Mouse (Mus musculus): ENCODE results near the gene Dstyk.

The Dstyk gene

DNA sequence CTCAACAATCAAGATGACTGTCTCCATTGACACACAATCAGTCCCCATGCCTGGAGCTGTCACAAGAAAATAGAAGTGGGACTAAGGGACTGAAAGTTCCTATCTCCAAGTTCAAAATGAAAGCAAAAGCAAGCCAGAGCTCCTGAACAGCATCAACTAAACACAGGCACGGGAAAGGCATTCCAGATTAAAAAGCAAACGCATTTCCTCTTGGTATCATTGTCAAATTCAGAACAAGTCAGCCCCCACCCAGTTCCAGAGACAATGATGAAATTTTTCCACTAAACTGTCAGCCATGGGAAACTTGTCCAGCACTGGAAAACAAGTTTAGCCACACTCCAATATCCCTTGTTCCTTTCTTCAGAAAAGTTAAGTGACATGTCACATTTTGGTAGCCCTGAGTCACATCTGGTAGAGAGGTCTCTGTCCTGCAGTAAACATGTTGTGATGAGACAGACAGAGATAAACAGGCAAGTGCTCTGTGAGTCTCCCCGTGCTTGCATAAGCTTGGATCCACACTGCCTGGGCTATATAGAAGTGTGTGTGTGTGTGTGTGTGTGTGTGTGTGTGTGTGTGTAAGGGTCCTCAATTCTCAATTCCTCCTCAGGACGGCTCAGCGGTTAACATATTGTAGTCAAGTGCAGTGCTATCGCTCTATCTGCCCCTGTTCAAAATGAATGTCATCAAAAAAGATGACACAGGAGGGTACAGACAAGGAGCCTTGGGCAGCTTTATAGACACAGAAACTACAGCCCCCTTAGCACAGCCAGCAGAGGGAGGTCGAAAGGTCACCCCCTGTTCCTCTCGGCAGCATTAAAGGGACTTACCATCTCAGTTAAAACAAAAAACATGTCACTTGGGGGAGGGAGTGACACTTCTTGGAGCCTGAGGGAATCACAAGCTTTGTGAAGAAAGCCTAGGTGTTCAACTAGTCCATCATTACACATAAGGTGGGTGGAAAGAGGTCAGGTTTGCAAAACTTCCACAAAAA, 28.2 kb upstream of the Dstyk start:
- DNase-seq, result no peak

DNA sequence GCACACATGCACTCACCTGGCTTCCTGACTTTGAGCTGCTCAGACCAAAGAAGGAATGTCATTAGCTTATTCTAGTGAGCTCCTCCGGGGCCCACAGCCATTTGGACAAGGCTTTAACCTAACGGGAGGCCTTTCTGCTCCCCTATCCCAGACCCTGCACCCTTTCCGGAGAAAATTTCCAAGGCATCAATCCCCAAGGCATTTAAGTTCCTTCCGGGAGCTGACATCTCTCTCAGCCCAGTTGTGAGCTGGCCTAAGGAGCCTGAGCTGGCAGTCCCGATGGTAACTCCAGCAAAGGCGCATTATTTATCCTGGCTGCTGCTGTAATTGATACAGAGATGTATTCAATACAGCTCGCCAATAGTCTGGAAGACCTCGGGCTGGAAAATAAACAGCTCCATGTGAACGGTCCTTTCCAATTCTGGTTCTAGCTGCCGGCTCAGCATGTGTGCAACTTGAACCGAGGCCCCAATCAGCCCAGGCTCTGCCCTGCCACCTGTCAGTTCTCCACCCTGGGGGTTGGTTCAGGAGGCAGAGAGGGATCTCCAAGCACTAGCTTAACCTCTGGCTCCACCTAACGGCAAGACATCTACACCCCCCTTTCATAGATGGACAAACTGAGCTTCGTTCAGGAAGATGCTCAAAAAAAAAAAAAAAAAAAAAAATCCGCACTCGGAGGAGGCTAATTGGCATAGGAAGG, 27.3 kb upstream of the Dstyk start:
- DNase-seq, result no peak

DNA sequence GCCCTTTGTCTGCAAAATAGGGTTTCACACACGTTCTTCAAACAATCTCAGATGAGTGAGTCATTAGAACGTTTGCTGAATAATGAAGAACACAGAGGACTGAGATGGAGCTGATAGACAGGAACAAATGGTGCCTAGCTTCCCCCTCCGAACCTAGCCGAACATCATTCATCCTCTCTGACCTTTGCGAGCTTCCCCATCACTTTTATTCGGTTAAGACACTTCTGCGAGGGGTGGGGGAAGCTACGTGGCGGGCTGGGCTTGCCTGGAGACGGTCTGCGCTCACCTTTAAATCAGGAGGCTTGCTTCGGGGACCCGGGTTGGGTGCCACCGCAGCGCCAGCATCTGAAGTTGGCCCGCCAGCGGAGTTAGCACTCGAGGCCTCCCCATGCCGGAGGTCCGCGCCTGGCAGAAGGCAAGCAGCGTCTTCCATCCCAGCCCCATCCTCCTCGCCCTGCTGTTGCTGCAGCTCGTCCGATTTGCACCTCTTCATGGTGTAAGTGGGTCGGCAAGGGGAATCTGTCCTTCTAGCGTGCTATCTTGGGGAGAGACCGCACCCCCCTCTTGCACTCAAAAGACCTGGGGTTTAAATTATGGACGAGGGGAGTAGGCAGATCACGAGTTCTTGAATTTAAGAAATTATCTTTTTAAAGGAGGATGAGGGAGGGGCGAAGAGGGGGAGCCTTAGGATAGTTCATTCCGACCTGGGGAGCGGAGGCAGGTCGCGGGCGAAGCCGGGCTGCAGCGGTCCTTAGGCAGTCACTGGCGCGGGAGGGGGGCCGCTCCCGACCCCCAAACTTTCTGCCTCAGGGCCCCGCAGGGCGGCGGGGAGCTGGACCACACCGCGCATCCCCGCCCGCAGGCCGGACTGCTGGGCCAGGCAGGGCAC, 26.4 kb upstream of the Dstyk start, which contains the start of gene Tmcc2:
TSS of gene Tmcc2 (minus strand) at position 591 of the 889 bp plus-strand sequence.
- DNase-seq, result no peak

DNA sequence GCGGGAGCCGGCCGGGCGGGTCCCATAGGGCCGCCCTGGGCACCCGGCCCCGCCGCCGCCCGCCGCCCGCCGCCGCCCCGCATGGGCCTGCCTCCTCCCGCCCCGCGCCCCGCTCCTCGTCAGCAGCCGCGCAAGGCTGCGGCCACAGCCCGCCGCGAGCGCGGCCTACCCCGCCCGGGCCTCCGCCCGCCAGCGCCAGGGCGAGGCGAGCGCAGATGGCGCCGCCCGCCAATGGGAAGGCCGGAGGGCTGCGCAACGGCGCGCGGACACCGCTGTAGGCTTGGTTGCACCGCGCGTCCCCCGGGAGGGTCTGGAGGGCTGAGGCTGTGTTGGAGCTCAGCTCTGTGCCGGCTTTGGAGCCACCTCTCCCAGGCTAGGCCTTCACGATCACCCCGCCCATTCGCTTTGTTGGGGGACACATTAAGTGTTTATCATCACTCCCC, 25.8 kb upstream of the Dstyk start:
- peak; percentile 68 for DNase-seq

DNA sequence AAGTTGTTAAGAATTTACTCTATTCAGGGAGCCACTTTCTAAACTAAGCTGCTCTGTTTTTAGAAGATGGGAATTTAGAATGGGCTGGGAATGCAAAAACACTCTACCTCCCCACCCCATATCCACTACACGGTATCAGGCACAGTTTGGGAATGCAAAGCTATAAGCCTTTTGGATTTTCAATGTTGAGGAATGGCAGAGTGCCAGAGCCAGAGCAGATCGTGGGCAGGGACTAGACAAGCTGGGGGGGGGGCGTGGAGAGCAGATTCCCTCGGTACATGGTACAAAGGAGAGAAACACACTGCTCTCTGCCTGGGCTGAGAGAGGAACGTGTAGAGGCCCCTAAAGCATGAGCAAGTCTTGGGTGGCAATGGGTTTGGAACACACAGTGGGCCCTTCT, 24.5 kb upstream of the Dstyk start:
- DNase-seq, result no peak

DNA sequence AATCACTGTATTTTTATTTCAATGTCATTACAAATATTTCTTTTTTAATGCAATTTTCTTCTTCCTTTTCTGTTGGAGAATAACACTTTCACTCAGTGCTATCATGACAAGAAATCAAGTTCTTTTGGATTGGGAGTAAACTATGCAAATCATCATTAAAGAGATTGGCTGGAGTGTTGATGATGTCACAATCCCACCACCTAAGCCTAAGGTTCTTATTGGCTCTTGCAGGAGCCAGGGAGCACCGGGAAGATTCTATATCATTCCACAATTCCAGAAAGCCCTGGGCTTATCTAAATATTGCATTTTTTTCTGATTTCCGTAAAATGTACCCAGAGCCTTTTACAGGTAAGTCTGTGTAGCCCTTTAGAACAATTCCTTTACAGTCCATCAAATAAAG, 20.6 kb upstream of the Dstyk start:
- DNase-seq, result no peak

DNA sequence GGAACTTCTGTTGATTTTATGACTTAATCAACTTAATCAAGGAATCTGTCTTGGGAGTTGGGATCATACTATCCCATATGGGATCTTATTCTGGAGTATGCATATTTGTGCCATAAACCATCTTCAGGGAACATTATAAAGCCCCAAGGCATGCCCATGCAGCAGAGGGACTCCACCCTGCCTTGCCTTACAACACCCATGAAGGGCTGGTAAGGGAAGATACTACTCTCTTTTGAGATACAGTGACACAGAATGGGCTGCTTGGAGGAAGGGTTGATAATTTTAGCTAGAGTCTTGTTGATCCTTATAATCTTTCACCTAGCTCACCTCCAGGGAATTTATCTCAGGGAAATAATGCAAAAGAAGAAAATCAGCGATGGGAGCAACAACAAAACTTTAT, 16.8 kb upstream of the Dstyk start:
- DNase-seq, result no peak

DNA sequence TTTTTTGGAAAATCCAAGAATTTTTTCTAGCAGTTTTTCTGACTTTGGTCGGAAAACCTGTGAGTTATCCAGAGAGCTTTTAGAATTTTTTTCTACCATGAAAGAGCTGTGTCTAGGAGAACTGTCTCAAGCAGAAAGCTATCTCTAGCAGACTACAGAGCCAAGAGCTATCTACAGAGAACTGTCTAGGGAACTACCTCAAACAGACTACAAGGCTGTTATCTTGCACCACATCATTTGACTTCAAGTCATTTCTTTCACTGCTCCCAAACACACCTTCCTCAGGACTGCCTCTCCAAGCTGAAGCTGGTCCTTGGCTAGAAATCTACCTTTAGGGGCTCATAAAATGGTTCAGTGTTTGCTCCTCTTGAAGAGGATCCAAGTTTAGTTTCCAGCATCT, 15.5 kb upstream of the Dstyk start:
- no peak for DNase-seq

DNA sequence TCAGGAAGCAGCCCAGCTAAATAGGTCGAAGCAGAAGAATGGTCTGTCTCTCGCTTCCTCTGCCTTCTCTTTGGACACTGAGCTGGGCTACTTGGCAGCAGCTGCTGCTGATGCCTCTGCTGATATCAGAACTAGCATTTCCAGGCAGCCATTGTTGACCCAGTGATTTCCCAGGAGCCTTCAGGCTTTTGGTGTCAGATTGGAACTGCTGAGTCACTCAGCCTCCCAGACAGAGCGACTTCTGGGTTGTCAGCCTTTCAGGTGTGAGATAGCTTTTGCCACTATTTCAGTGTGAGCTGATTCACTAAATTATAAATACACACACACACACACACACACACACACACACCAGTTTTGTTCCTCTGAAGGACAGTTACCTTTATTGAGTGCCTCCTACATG, 6.7 kb upstream of the Dstyk start:
- DNase-seq, result no peak

DNA sequence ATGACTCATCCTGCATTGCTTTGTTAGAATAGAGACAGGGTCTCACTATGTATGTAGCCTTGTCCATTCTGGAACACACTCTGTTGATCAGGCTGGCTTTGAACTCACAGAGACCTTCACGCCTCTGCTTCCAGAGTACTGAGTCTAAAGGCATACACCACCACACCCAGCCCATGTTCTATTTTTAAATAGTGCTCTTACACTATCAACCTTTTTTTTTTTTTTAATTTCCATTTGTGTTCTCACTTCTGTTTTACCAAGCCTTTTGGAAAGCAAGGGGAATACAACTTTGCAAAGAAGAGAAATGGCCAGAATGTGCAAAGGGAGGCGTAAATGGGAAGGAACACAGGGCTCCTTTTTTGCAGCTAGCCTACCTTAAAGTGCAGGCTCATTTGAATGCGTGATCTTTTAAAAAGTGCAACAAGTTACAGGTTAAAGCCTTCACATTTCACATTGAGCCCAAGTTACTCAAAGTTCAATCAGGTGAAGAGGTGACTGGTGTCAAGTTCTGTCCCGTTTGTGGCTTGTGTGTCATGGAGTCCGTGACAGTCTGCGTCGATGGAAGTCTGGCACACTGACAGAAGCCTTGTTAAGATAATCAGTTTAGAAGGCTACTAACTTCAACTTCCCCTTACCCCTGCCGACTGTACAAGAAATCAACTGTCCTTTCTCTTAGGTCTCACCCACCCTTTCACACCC, 962 bp upstream of the Dstyk start:
- DNase-seq, result no peak

DNA sequence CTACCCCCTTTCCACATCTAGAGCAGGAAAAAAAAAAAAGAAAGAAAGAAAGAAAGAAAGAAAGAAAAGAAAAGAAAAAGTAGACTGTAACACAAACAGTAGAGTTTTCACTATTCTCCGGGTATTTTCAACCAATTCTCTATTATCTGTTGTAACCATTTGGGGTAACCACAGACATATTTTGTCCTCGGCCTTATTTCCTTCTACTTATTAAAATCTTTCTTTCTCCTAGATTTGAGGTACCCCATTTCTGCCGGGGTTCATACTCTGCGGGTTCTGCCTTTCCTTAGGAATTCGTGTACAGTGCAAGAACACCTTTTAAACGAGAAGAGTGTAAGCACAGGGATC, 438 bp upstream of the Dstyk start:
- DNase-seq, result no peak

DNA sequence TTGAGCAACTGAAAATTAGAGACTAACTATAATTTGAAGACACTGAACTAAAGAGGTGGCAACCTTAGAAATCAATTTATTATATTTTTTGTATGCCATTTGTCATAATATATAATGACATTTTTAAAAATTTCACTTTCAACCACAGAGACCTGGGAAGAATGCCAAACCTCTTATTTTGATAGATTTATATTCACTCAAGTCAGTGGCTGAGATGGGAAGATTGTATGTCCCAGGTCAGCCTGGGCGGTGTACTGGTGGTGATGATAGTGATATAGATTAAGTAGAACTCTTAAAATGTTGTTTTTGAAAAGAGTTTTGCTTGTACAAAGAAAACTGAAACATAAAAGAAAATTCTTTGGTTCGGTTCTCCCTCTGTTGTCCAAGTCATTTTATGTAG, 2.9 kb downstream of the Dstyk start:
- no peak for DNase-seq

DNA sequence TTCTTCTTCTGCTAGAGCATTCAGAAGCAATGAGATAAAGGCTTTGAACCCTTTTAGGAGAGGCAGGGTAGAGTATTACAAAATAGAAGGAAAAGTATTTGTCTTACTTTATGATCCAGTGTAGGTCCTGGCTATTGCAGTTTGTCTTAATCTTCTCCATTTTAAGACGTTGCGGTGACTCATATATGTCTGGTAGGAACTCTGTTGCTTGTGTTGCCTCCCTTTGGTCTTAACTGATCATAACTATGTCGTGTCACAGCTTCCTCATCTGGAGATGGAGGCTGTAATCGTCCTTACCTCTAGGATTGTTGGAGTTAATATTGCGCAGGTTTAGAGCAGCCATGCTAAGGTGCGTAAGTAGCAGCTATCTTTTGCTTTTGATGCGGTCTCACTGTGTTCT, 3.3 kb downstream of the Dstyk start:
- DNase-seq, result no peak

DNA sequence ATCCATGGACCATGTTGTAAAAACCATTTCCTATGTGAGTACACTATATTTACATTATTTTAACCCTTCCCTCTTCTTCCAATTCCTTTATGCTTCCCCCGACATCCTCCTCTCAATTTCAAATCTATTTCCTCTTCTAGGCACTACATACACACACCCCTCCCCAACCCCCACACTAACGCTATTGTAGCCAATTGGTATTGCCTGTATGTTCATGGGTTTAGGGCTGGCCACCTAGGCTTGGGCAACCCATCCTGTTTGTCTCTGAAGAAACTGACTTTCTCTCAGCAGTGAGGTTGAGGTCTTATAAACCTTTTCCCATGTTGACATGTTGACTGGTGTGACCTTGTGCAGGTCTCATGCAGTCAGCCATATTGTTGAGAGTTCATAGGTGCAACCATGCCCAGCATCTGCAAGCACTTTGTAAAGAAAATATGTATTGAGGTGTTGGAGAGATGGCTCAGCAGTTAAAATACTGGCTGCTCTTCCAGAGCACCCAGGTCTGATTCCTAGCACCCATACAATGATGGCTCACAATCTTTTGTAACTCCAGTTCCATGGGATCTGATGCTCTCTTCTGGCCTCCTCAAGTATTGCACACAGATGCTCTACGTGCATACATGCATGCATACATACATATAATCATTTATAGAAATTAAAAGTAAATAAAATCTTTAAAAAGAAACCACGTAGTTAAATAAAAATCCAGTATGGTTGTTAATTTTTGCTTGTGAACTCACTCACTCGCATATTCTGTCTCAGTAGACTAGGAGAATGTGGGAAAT, 5.7 kb downstream of the Dstyk start:
- no peak for DNase-seq

DNA sequence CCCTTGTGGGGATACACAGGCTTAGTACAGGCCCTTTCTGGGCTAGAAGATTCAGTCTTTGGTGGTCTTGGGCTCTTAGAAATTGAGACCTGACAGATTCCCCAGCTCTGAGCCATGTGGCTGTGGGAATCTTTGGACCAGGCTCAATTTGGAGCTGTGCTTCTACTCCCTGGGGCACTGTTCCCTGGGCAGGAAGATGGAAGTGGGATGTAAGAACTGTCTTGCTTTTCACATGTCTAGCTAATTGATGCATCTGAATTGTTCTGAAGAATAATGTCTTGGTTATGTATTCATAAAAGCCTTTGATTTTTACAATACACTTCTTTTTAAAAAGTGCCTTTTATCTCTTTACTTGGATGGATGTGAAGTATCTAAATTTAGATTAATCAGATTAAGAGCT, 8.2 kb downstream of the Dstyk start:
- no peak for DNase-seq

DNA sequence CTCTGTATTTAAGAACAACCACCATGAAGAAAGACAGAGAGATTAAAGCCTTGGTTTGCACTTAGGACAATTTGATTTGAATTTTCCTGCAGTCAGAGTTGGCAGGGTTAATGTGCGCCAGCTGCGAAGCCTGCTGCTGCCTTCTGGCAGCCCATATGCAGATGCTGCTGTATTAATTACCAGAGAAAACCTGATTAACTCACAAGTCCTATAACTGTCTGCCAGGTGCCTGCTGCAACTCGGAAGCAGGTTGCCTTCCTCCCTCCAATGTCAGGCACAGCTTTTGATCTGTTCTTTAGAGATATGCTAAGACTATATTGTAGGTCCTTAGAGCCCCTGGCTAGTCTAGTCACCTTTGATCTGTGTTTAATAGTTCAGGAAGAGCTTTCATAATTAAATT, 13.5 kb downstream of the Dstyk start:
- no peak for DNase-seq

DNA sequence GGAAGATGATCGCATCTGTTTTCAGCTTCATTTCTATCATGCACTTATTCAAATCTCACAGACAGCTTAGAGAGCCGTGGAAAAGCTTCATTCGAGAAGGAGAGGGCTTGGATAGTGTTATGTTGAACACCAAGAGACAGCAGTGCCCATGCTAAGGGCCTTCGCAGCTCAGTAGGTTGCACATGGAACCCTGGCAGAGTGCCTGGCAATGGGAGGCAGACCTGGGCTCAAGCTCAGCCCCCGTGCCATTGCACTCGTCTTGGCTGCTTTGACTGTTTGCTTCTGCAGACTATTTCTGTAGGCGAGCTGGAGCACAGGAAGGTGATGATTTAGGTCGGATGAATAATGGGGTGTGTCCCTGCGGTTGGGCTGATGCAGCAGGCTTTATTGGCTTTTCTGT, 14.4 kb downstream of the Dstyk start:
- DNase-seq, result peak; percentile 37

DNA sequence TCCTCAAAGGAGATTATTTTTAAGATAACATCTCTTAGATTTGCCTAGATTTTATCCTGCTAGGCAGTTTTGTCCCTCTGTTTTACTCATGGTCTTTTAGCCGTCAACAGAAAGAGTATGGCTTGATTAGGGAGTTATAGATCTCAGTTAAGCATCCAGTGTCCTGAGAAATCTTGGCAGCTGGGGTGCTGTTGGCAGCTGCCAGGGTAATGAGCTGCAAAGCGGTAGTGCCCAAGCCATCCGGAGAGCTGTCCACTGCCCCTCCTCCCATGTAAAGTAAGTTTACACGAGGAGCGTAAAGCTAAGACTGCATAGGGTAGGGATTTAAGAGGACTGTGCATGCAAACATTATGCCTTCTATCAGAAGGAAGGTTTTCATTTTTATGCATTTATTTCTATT, 16.0 kb downstream of the Dstyk start:
- no peak for DNase-seq

DNA sequence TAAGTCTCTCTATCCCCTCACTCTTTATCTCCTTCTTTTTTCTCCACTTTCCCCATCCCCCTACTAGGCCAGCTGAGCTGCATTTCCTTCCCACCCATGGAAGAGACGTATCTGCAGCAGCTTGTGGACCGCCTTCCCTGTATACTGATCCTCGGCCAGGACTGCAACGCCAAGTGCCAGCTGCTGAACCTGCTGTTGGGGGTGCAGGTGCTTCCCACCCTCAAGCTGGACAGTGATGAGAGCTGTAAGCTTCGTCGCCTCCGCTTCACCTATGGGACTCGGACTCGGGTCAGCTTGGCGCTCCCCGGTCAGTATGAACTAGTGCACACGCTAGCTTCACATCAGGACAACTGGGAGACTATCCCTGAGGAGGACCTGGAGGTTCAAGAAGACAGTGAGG, 16.7 kb downstream of the Dstyk start:
- DNase-seq, result no peak

DNA sequence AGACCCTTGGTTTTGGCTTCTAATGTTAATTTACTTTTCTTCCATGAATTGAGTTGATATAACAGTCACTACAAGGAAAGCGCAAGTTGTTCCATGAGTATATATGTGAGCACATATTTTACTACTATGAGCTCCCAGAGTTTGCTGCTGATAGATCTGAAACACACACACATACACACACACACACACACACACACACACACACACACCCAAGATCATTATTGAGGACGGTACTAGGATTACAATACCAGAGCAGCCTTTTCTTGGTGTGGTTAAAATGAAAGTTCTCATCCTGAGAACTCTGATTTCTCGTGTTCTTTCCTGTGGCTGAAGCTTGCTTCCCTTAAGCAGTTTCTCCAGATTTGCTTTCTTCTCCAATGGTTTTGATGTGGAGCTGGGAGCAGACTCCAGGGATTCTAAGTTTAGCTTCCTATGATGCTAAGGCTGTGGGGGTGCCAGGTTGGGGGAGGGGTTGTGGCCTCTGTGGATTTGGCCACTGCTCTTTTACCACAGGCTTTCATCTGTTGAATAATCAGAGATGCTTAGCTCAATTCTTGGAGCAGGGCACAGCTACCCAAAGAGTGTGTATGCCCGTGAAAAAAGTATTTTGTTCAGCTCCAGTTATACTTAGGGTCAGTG, 19.1 kb downstream of the Dstyk start:
- DNase-seq, result no peak

DNA sequence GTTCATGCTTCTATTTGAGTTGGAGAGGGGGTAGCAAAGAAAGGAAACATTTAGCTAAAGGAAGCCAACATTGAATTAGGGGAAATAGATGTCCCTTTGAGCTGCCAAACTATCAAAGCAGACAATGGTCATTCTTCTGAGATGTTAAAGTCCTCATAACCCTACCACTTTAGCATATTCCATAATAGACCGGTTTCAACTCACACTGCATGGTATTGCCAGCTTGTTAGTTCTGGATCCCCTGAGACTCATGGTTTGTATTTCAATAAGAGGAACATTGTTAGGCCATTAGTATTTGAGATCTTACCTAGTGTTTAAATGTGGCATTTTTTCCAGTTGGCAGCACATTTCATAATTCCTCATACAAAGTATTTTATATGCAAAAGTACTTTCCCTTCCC, 19.6 kb downstream of the Dstyk start:
- no peak for DNase-seq

All from right cerebral cortex, postnatal 14 days (tissue).